Mouse (Mus musculus) layer of hippocampus, postnatal 14 days (tissue): ENCODE results near the gene Tmprss7. TPM values are rescaled to one million over a fixed set of nuclear protein-coding genes. Genes with fewer than 3 reads are reported as not detected.

Experiments
- DNase-seq, 2 experiments: peaks; one replicate each; pipeline ENCODE4 v3.0.0; 2021 to 2022; ENCODE audit warnings: low spot score in 2 of 2, mixed read lengths in 1 of 2
- long read RNA-seq, 2 experiments: library from polyadenylated mRNA; stranded (forward); transcript quantifications; one replicate each; pipeline ENCODE4 v2.0.0; 2021
- total RNA-seq, 2 experiments: library from RNA; stranded (reverse); gene quantifications; 2 replicates each; pipeline ENCODE4 v1.2.3; 2021

Tmprss7 gene
- total RNA-seq = 1 to 10 TPM in 1 of 2 experiments, under 1 TPM in 1; 0.91 to 2.4 TPM
- long read RNA-seq, experiment 1, partial matches to known transcripts = 0 of 3 reads
- long read RNA-seq, experiment 1, other reads (novel, unspliced or antisense) = 1 of 3 reads
- long read RNA-seq, experiment 2, partial matches to known transcripts = 0 of 2 reads
- long read RNA-seq, experiment 2, other reads (novel, unspliced or antisense) = 2 of 2 reads

DNA sequence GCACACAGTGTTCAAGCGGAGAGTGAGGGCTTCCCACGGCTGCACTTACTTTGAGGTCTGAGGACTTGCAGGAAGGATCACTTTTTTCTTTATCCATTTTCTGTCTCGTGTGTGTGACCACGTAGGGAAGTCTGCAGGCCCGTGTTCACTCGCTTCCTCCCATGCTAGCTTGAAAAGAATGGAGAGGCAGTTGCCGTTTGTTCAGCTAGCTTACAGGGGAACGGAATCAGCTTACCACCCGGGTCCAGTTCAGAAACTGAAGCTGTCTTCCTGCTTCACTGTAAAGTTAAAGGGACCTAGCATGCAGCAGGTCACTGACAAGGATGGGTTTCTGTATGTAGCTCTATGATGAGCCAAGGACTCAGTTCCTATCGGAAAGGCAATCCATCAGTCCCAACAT lies at the start of gene Tmprss7:
Tmprss7 (minus strand) TSS at position 101 of the 400 bp plus-strand sequence.
- no peak for DNase-seq

- DNase-seq = peak; percentile 96 to 97
Observed at GRCm38 (mm10) chr16:45742615-45743476, 49.4 kb upstream of the Tmprss7 start, which contains the start of gene Abhd10. Gene Abhd10 (minus strand): TSS chr16:45742955.

- no peak for DNase-seq
Observed at GRCm38 (mm10) chr16:45737880-45738279, 44.4 kb upstream of the Tmprss7 start.

GRCm38 (mm10) chr16:45736724-45737123 lies 43.3 kb upstream of the Tmprss7 start:
- DNase-seq = no peak

GRCm38 (mm10) chr16:45729163-45729562 lies 35.7 kb upstream of the Tmprss7 start:
- no peak for DNase-seq

DNA sequence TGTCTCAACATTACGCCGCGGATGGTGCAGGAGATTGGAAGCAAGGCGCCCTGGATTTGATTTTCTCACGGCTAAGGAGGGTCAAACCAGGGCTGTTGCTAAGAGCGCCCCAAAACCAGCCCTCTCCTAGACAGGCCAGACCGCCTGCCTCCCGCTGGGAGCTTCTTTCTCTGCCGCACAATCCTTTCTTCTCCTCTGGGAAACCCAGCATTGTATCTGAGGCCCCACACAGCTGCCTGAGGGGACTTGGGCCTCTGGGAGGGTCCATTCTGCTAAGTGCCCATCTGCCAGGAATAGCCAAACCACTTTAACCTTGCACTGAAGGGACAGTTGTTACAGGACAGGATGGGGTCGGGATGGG lies 31.3 kb upstream of the Tmprss7 start:
- no peak for DNase-seq

DNA sequence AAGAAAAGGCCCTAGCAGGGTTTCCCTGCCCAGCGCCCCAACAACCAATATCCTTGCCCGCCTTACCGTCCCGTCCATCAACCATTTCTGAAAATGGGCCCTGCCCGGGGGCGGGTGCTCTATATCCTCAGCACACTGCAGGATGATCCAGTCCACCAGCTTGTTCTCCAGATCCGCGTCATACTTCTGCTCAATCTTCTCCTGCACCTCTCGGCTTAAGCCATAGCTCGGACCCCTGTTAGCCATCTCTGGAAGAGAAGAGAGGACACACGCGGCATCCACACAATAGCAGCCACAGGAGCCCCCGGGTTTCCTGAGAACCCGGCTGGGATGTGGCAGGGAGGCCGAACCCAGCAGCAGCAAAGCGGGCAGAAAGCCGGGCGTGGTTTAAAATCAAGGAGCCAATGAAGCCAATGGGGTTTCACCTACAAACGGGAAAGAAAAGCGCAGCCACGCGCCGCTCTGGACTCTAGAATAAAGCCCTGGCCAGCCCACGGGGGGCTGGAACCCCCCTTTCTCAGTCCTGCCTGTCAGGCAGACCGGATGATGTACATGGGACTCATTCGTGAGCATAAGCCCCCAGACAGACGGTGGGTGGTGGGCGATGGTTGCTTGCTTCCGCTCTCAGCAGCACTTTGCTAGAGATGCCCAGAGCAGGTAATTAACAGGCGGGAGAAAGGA lies 30.7 kb upstream of the Tmprss7 start, which contains the start of gene Tagln3:
Tagln3 (minus strand) TSS at position 548 of the 681 bp plus-strand sequence.
- peak; percentile 77 to 85 for DNase-seq

GRCm38 (mm10) chr16:45723172-45723901 lies 29.9 kb upstream of the Tmprss7 start:
- peak in 1 of 2 experiments; percentile 47 for DNase-seq

DNA sequence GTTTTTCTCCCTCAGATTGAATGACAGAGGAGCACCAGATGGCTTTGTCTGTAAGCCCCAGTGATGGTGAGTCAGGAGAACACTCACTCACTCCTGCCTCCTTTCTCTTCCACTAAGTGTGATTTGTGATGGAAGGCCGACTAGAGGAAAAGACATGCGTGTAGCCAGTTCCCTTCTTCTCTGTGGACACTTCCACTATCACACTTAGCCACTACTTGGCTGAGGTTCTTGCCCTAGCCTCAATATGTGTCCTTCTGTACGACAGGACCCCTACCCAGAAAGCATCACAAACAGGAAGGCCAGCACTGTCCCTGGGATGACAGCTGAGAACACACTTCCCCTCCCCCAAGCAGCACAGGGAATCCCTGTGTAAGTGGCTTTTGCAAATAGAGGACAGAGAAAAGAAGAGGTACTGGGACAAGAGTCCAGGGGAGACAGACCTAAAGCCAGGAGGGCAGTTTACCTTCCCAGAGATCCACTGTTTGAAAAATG lies 29.0 kb upstream of the Tmprss7 start:
- DNase-seq = peak in 1 of 2 experiments; percentile 60

GRCm38 (mm10) chr16:45720022-45720630 lies 26.7 kb upstream of the Tmprss7 start:
- DNase-seq = no peak

- DNase-seq = no peak
Observed at GRCm38 (mm10) chr16:45718296-45718695, 24.8 kb upstream of the Tmprss7 start.

GRCm38 (mm10) chr16:45714489-45715150 lies 21.2 kb upstream of the Tmprss7 start:
- no peak for DNase-seq

- DNase-seq = no peak
Observed at GRCm38 (mm10) chr16:45713878-45714277, 20.4 kb upstream of the Tmprss7 start.

DNA sequence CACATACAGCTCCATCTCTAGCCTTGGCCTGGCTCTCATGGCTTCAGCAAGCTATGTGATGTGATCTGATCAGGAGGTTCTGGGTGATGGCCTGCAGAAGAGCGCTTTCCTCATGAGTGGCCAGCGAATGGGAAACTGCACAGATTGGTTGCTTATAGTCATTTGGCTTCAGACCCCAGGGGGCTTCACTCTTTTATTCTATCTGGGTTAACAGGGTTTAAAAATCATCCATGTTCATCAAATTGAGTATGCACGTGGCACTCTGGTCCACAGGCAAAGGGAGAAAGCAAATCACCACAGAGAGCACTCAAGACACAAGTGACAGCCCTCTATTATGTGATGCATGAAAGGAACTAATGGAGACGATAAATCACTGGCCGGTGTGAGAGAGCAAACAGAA lies 19.8 kb upstream of the Tmprss7 start:
- DNase-seq = no peak

GRCm38 (mm10) chr16:45711263-45711662 lies 17.8 kb upstream of the Tmprss7 start:
- no peak for DNase-seq

DNA sequence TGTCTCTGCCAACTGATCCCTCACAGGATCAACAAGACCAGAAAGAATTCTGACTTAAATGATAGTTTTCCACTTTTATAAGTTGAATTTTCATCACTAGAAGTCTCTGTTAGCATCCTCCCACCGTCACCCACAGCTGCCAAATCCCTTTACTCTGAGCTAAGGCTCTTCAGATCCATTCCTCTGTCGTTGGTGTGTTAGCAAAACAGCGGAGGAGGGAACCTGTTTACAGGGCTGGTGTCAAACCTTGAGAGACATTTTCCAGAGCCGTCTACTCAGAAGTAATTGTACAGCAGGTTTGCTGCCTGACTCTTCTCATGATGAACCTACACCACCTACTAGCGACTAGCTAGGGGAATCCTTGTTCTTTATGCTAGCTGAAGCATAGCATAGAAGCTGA lies 5.8 kb upstream of the Tmprss7 start:
- DNase-seq = no peak

- peak in 1 of 2 experiments; percentile 41 for DNase-seq
Observed at GRCm38 (mm10) chr16:45697996-45698395, 4.5 kb upstream of the Tmprss7 start.

- DNase-seq = peak in 1 of 2 experiments; percentile 43
Observed at GRCm38 (mm10) chr16:45695445-45696160, 2.1 kb upstream of the Tmprss7 start.

DNA sequence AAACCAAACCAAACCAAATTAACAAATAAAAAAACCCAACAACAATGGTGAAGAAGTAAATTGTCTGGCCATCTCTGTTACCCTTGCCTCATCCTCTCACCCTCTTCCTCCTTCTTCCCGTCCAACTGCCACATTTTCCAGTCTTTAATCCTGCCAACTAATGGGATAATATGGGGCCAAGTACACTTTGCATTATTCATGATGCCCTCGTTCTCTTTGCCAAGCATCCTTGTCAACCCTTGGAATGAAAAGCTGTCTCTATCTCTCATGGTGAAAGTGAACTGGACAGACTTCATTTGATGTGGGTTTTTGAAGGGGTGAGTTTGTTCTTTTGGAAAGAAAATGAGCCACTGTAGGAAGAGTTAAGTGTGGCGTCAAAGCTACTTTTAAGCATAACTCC lies 607 bp downstream of the Tmprss7 start:
- DNase-seq = peak in 1 of 2 experiments; percentile 58
